Mouse (Mus musculus) myocyte (in vitro differentiated cells): Measurements from ENCODE around the gene Mgat5b. TPM values are rescaled to one million over a fixed set of nuclear protein-coding genes. Genes with fewer than 3 reads are reported as not detected.

ENCODE experiments used
- H3K27me3 ChIP-seq: one replicate; pipeline ENCODE4 v1.6.1; 2011; ENCODE audit not compliant: control insufficient read depth, insufficient read depth, insufficient read length
- H3K36me3 ChIP-seq: one replicate; pipeline ENCODE4 v1.6.1; 2011; ENCODE audit not compliant: control insufficient read depth, insufficient read depth
- H3K4me2 ChIP-seq: one replicate; pipeline ENCODE4 v1.6.1; 2011; ENCODE audit warnings: low read depth, control low read depth
- H3K4me3 ChIP-seq: one replicate; pipeline ENCODE4 v1.5.1; 2011; ENCODE audit warnings: mild to moderate bottlenecking, control low read depth, moderate library complexity
- H3K79me2 ChIP-seq: one replicate; pipeline ENCODE4 v1.6.1; 2011; ENCODE audit not compliant: control insufficient read depth, insufficient read depth
- H3ac ChIP-seq: one replicate; pipeline ENCODE4 v1.6.1; 2011; ENCODE audit not compliant: control insufficient read depth, insufficient read length
- CEBPB ChIP-seq: IDR thresholded peaks from 2 replicates; pipeline ENCODE4 v1.6.1; 2011; ENCODE audit warnings: mild to moderate bottlenecking, moderate library complexity; ENCODE audit not compliant: poor library complexity, insufficient read depth, severe bottlenecking
- E2F4 ChIP-seq: IDR thresholded peaks from one replicate; pipeline ENCODE4 v1.6.1; 2011; ENCODE audit warnings: mild to moderate bottlenecking, control low read depth, moderate library complexity; ENCODE audit not compliant: insufficient read depth
- MAX ChIP-seq: IDR thresholded peaks from one replicate; pipeline ENCODE4 v1.6.1; 2011; ENCODE audit warnings: low read depth, mild to moderate bottlenecking, control low read depth
- MYOD1 ChIP-seq, 3 experiments: IDR thresholded peaks; one replicate each; pipeline ENCODE4 v1.6.1; 2011; ENCODE audit warnings: control low read depth in 2 of 3, low read depth in 2 of 3, mild to moderate bottlenecking in 2 of 3, moderate library complexity in 1 of 3; ENCODE audit not compliant: insufficient read length in 2 of 3, control insufficient read depth in 1 of 3
- MYOG ChIP-seq, 3 experiments: IDR thresholded peaks; one replicate each; pipeline ENCODE4 v1.6.1; 2011; ENCODE audit warnings: control low read depth in 2 of 3, low read depth in 2 of 3, mild to moderate bottlenecking in 2 of 3; ENCODE audit not compliant: insufficient read length in 2 of 3, control insufficient read depth in 1 of 3, insufficient read depth in 1 of 3
- POLR2A ChIP-seq: IDR thresholded peaks from one replicate; pipeline ENCODE4 v1.6.1; 2011; ENCODE audit warnings: low read depth, mild to moderate bottlenecking, control low read depth, moderate library complexity; ENCODE audit not compliant: insufficient read length
- POLR2AphosphoS2 ChIP-seq: IDR thresholded peaks from one replicate; pipeline ENCODE4 v1.6.1; 2011; ENCODE audit warnings: low read depth, control low read depth; ENCODE audit not compliant: insufficient read length
- REST ChIP-seq: IDR thresholded peaks from one replicate; pipeline ENCODE4 v1.6.1; 2011; ENCODE audit warnings: mild to moderate bottlenecking, control low read depth, moderate library complexity; ENCODE audit not compliant: insufficient read depth, insufficient read length
- SRF ChIP-seq: IDR thresholded peaks from one replicate; pipeline ENCODE4 v1.6.1; 2011; ENCODE audit warnings: low read depth; ENCODE audit not compliant: control insufficient read depth, insufficient read length
- TCF12 ChIP-seq: IDR thresholded peaks from one replicate; pipeline ENCODE4 v1.6.1; 2011; ENCODE audit warnings: mild to moderate bottlenecking, control low read depth; ENCODE audit not compliant: poor library complexity, insufficient read depth, severe bottlenecking
- TCF3 ChIP-seq: IDR thresholded peaks from one replicate; pipeline ENCODE4 v1.6.1; 2011; ENCODE audit warnings: low read depth, control low read depth; ENCODE audit not compliant: insufficient read length
- USF1 ChIP-seq: IDR thresholded peaks from one replicate; pipeline ENCODE4 v1.6.1; 2011; ENCODE audit warnings: low read depth, mild to moderate bottlenecking, control low read depth, moderate library complexity
- polyA plus RNA-seq: library from polyadenylated mRNA; unstranded; fragments of >200 nt; fragmentation: generic; extraction: Trizol; gene quantifications from one replicate; pipeline ENCODE4 v1.2.1, GENCODE M21; 2012; ENCODE audit warnings: missing spikeins

The Mgat5b gene
- polyA plus RNA-seq, 1 experiment: not detected

GRCm38 (mm10) chr11:117017462-117017861 is 98.8 kb downstream of the Mgat5b start:
- no peak overlapping the region for H3ac ChIP-seq
- TF ChIP-seq MAX: no peak
- no peak for TF ChIP-seq POLR2AphosphoS2
- no peak for TF ChIP-seq TCF12
- no peak for TF ChIP-seq POLR2A
- no peak for TF ChIP-seq USF1
- TF ChIP-seq SRF: no peak
- no peak for TF ChIP-seq CEBPB
- no peak for TF ChIP-seq REST
- TF ChIP-seq MYOG (IDR thresholded peaks at IDR 0.05; ENCODE audit: control insufficient read depth in 1 of 3, insufficient read depth in 1 of 3, insufficient read length in 2 of 3, low read depth in 2 of 3): no peak
- no peak for TF ChIP-seq E2F4
- H3K36me3 ChIP-seq: no peaks in the 10 kb centered on the region

GRCm38 (mm10) chr11:117018410-117018809 is 99.7 kb downstream of the Mgat5b start:
- TF ChIP-seq CEBPB (no peak), POLR2AphosphoS2 (no peak), REST (no peak), TCF12 (no peak), POLR2A (no peak)
- no peak overlapping the region for H3K4me3 ChIP-seq

More at GRCm38 (mm10) chr11:117017462-117017861, 98.8 kb downstream of the Mgat5b start:
- H3K4me2 ChIP-seq: no peak overlapping the region
- H3K4me3 ChIP-seq: no peak overlapping the region
- H3K79me2 ChIP-seq: no peaks in the 10 kb centered on the region
- peaks cover 16% of the 10 kb centered on the region for H3K27me3 ChIP-seq

GRCm38 (mm10) chr11:117021026-117021425 is 102.4 kb downstream of the Mgat5b start:
- H3K79me2 ChIP-seq: no peaks in the 10 kb centered on the region
- H3ac ChIP-seq: no peak overlapping the region
- no peak overlapping the region for H3K4me3 ChIP-seq
- TF ChIP-seq REST: no peak
- TF ChIP-seq MAX: no peak
- no peak for TF ChIP-seq E2F4
- no peak for TF ChIP-seq POLR2AphosphoS2
- TF ChIP-seq USF1: no peak
- TF ChIP-seq TCF3: no peak
- no peak for TF ChIP-seq MYOD1 (IDR thresholded peaks at IDR 0.05; ENCODE audit: control insufficient read depth in 1 of 3, insufficient read length in 2 of 3, low read depth in 2 of 3)
- no peak for TF ChIP-seq CEBPB
- TF ChIP-seq SRF: no peak
- no peak for TF ChIP-seq TCF12
- TF ChIP-seq MYOG (IDR thresholded peaks at IDR 0.05; ENCODE audit: control insufficient read depth in 1 of 3, insufficient read depth in 1 of 3, insufficient read length in 2 of 3, low read depth in 2 of 3): no peak
- TF ChIP-seq POLR2A: no peak
- no peaks in the 10 kb centered on the region for H3K36me3 ChIP-seq
- H3K4me2 ChIP-seq: no peak overlapping the region
- peaks cover 14% of the 10 kb centered on the region for H3K27me3 ChIP-seq

More at GRCm38 (mm10) chr11:117018410-117018809, 99.7 kb downstream of the Mgat5b start:
- H3K79me2 ChIP-seq: no peaks in the 10 kb centered on the region
- peaks cover 12% of the 10 kb centered on the region for H3K27me3 ChIP-seq
- no peaks in the 10 kb centered on the region for H3K36me3 ChIP-seq
- no peak overlapping the region for H3K4me2 ChIP-seq
- H3ac ChIP-seq: no peak overlapping the region

GRCm38 (mm10) chr11:117023537-117023936 is 104.9 kb downstream of the Mgat5b start:
- Histone ChIP-seq H3K27me3 (peaks cover 33% of the 10 kb centered on the region), H3K4me2 (no peak overlapping the region), H3ac (no peak overlapping the region), H3K79me2 (no peaks in the 10 kb centered on the region), H3K4me3 (no peak overlapping the region), H3K36me3 (no peaks in the 10 kb centered on the region)
- no peak for TF ChIP-seq TCF12
- TF ChIP-seq E2F4: no peak
- no peak for TF ChIP-seq CEBPB
- TF ChIP-seq MYOD1 (IDR thresholded peaks at IDR 0.05; ENCODE audit: control insufficient read depth in 1 of 3, insufficient read length in 2 of 3, low read depth in 2 of 3): no peak
- TF ChIP-seq REST: no peak
- no peak for TF ChIP-seq TCF3
- TF ChIP-seq MAX: no peak
- TF ChIP-seq USF1: no peak
- TF ChIP-seq POLR2AphosphoS2: no peak
- no peak for TF ChIP-seq POLR2A
- no peak for TF ChIP-seq SRF
- no peak for TF ChIP-seq MYOG (IDR thresholded peaks at IDR 0.05; ENCODE audit: control insufficient read depth in 1 of 3, insufficient read depth in 1 of 3, insufficient read length in 2 of 3, low read depth in 2 of 3)

GRCm38 (mm10) chr11:117027681-117028080 is 109.0 kb downstream of the Mgat5b start:
- Histone ChIP-seq H3K4me3 (no peak overlapping the region), H3ac (no peak overlapping the region), H3K27me3 (peaks cover 45% of the 10 kb centered on the region), H3K4me2 (no peak overlapping the region), H3K79me2 (no peaks in the 10 kb centered on the region), H3K36me3 (no peaks in the 10 kb centered on the region)
- TF ChIP-seq POLR2A (no peak), SRF (no peak), TCF3 (no peak), MYOG (IDR thresholded peaks at IDR 0.05; ENCODE audit: control insufficient read depth in 1 of 3, insufficient read depth in 1 of 3, insufficient read length in 2 of 3, low read depth in 2 of 3) (no peak), TCF12 (no peak), POLR2AphosphoS2 (no peak), MAX (no peak), REST (no peak), E2F4 (no peak)
